8 mouse cellular contexts compared by ENCODE assay signal in genomic region chr1:125435018-125435368, GRCm38 (mm10). TPM values are rescaled to one million over a fixed set of nuclear protein-coding genes. Genes with fewer than 3 reads are reported as not detected.
A peak's percentile ranks its signal among the peaks of the same experiment; 100 is the strongest.
DNase-seq lines count a peak whose midpoint lies in the region; ATAC-seq and TF ChIP-seq lines count a peak whose summit lies in the region.

No protein-coding gene starts in this region.

- no peaks in the 10 kb centered on the region for H3K9me3 ChIP-seq in lung, embryonic 16.5 days (ENCODE audit: control insufficient read depth, low read length)
- H3K9me3 ChIP-seq in intestine, postnatal 0 days (ENCODE audit: control insufficient read depth), result no peaks in the 10 kb centered on the region
- no peaks in the 10 kb centered on the region for H3K9me3 ChIP-seq in neural tube, embryonic 15.5 days (replicated peaks)

- no peaks in the 10 kb centered on the region for H3K36me3 ChIP-seq in lung, embryonic 16.5 days (ENCODE audit: control insufficient read depth, insufficient read depth, low read length)
- H3K36me3 ChIP-seq in intestine, postnatal 0 days (ENCODE audit: control insufficient read depth, insufficient read depth), result no peaks in the 10 kb centered on the region
- no peaks in the 10 kb centered on the region for H3K36me3 ChIP-seq in neural tube, embryonic 15.5 days

- peak overlapping the region; percentile 99 for H3K27ac ChIP-seq in lung, embryonic 16.5 days (ENCODE audit: low read length)
- peak overlapping the region; percentile 97 for H3K27ac ChIP-seq in intestine, postnatal 0 days (ENCODE audit: low read depth, low read length)
- peak overlapping the region; percentile 97 for H3K27ac ChIP-seq in neural tube, embryonic 15.5 days (replicated peaks)

- peak overlapping the region; percentile 90 for H3K4me3 ChIP-seq in lung, embryonic 16.5 days (ENCODE audit: low read length)
- peak overlapping the region; percentile 79 for H3K4me3 ChIP-seq in intestine, postnatal 0 days (ENCODE audit: low read depth, low read length)
- H3K4me3 ChIP-seq in neural tube, embryonic 15.5 days (replicated peaks), result peak overlapping the region; percentile 81

- peak overlapping the region; percentile 97 for H3K9ac ChIP-seq in lung, embryonic 16.5 days (ENCODE audit: low read length)
- H3K9ac ChIP-seq in intestine, postnatal 0 days (ENCODE audit: low read depth, low read length), result peak overlapping the region; percentile 91
- peak overlapping the region; percentile 94 for H3K9ac ChIP-seq in neural tube, embryonic 15.5 days (replicated peaks)

- H3K4me2 ChIP-seq in lung, embryonic 16.5 days (ENCODE audit: low read depth, low read length), result peak overlapping the region; percentile 65
- peak overlapping the region; percentile 61 for H3K4me2 ChIP-seq in intestine, postnatal 0 days (replicated peaks; ENCODE audit: low read depth)
- peak overlapping the region; percentile 64 for H3K4me2 ChIP-seq in neural tube, embryonic 15.5 days

- H3K4me1 ChIP-seq in lung, embryonic 16.5 days (replicated peaks; ENCODE audit: control insufficient read depth, insufficient read depth, low read length), result peaks cover 25% of the 10 kb centered on the region
- peaks cover 10% of the 10 kb centered on the region; the same call in 1 of the 2 replicates for H3K4me1 ChIP-seq in intestine, postnatal 0 days (replicated peaks; ENCODE audit: control insufficient read depth, insufficient read depth, low read length)
- peaks cover 32% of the 10 kb centered on the region for H3K4me1 ChIP-seq in neural tube, embryonic 15.5 days

- no peak for ATAC-seq in lung, embryonic 16.5 days (ENCODE audit: low read depth)
- peak; percentile 15 for ATAC-seq in erythroblast, adult 5-6 weeks (replicated peaks; ENCODE audit: low FRiP score, poor library complexity, severe bottlenecking)
- peak; percentile 15; the same call in 1 of the 2 replicates for ATAC-seq in intestine, postnatal 0 days
- ATAC-seq in neural tube, embryonic 15.5 days (ENCODE audit: low FRiP score), result no peak; the same call in 1 of the 2 replicates

- WGBS in lung, embryonic 16.5 days, result 0% methylated on average over 19 of the region's 23 CpGs
- WGBS in intestine, postnatal 0 days, result 1% methylated on average over 16 of the region's 23 CpGs
- 0% methylated on average over 11 of the region's 23 CpGs for WGBS in neural tube, embryonic 15.5 days

- DNase-seq in lung, postnatal 36 days, result no peak
- DNase-seq in urinary bladder, adult 18-20 months (ENCODE audit: low spot score in 2 of 2), result no peak
- no peak for DNase-seq in layer of hippocampus, adult 9-11 months
- no peak for DNase-seq in cerebellum, adult 9-11 months

- H3K27me3 ChIP-seq in lung, embryonic 16.5 days (ENCODE audit: control insufficient read depth, insufficient read depth, low read depth, low read length), result no peaks in the 10 kb centered on the region
- no peaks in the 10 kb centered on the region for H3K27me3 ChIP-seq in intestine, postnatal 0 days (replicated peaks; ENCODE audit: control insufficient read depth, insufficient read depth, low read length)
- no peaks in the 10 kb centered on the region for H3K27me3 ChIP-seq in neural tube, embryonic 15.5 days (replicated peaks)

- no peak for TF ChIP-seq CTCF in intestine, postnatal 0 days (IDR thresholded peaks at IDR 0.05; ENCODE audit: low read depth)

RNA-seq across cellular contexts. Expression of gene Actr3, which starts 0.5 kb away (rescaled TPM):
- polyA plus RNA-seq in lung, embryonic 16.5 days (2015; fragmentation: Nextera tagmentation; extraction: Ambion mirVana), result 315 and 329 TPM in 2 replicates
- 203 and 242 TPM in 2 replicates for total RNA-seq in erythroblast, adult 5-6 weeks (2015; ENCODE audit: low replicate concordance)
- total RNA-seq in erythroblast, adult 5-6 weeks (2017; ENCODE audit: low replicate concordance), result 316 and 347 TPM in 2 replicates
- polyA plus RNA-seq in intestine, postnatal 0 days (2015; fragmentation: Nextera tagmentation; extraction: Ambion mirVana), result 223 and 234 TPM in 2 replicates
- polyA plus RNA-seq in neural tube, embryonic 15.5 days (2015; fragmentation: Nextera tagmentation; extraction: Ambion mirVana), result 214 and 250 TPM in 2 replicates

Comparison
In these comparisons a context has a peak if more than half of its experiments do, and no peak if none do; other contexts are left out.
1. ATAC-seq: peak in erythroblast, adult 5-6 weeks (single experiment) and intestine, postnatal 0 days (single experiment); none in lung, embryonic 16.5 days (single experiment) and neural tube, embryonic 15.5 days (single experiment).
2. Peak in every context shown above with its lines, with median percentiles within 50 percentile points of each other: H3K27ac ChIP-seq, H3K4me2 ChIP-seq, H3K4me3 ChIP-seq and H3K9ac ChIP-seq.